Mouse (Mus musculus) CH12.LX (cell line): ENCODE data around the gene Olfr894. TPM values are rescaled to one million over a fixed set of nuclear protein-coding genes. Genes with fewer than 3 reads are reported as not detected.

Source experiments
- DNase-seq: peaks from one replicate; pipeline ENCODE4 v3.0.0-alpha.2; 2013; ENCODE audit errors: extremely low read depth
- H3K27ac ChIP-seq: 2 replicates; pipeline ENCODE4 v1.5.1; 2012; ENCODE audit warnings: low read depth, mild to moderate bottlenecking, control low read depth, moderate library complexity; ENCODE audit not compliant: insufficient read depth
- H3K27me3 ChIP-seq: replicated peaks from 2 replicates; pipeline ENCODE3; 2012; ENCODE audit warnings: inconsistent platforms
- H3K36me3 ChIP-seq, 2 experiments: replicated peaks in 1 of 2; 2 replicates each; pipeline versions ENCODE3 to v1.6.1; 2012; ENCODE audit warnings: inconsistent platforms in 1 of 2, low read length in 1 of 2, mild to moderate bottlenecking in 1 of 2, mixed read lengths in 1 of 2, moderate library complexity in 1 of 2; ENCODE audit not compliant: control insufficient read depth in 1 of 2, insufficient read depth in 1 of 2
- H3K4me1 ChIP-seq, 2 experiments: 2 replicates each; pipeline ENCODE4 v1.6.1; 2012; ENCODE audit warnings: inconsistent platforms in 1 of 2, moderate library complexity in 1 of 2; ENCODE audit not compliant: insufficient read depth in 2 of 2, control insufficient read depth in 1 of 2
- H3K4me2 ChIP-seq: 2 replicates; pipeline ENCODE4 v1.6.1; 2012; ENCODE audit warnings: low read depth, mild to moderate bottlenecking, control low read depth; ENCODE audit not compliant: poor library complexity, insufficient read depth, severe bottlenecking
- H3K4me3 ChIP-seq, 3 experiments: fragments of 150-350 bp in 1 of 3; sonication (generic) in 1 of 3; replicated peaks in 1 of 3; 2 replicates each; pipeline versions ENCODE3 to v1.5.1; 2011 to 2012; ENCODE audit warnings: low read depth in 2 of 3, low read length in 2 of 3, mild to moderate bottlenecking in 2 of 3, moderate library complexity in 2 of 3, control low read depth in 1 of 3, improper control_type of control experiment in 1 of 3, inconsistent platforms in 1 of 3, mixed read lengths in 1 of 3; ENCODE audit not compliant: poor library complexity in 1 of 3
- H3K79me2 ChIP-seq: replicated peaks from 2 replicates; pipeline ENCODE4 v1.6.1; 2012; ENCODE audit warnings: mild to moderate bottlenecking, moderate library complexity; ENCODE audit not compliant: control insufficient read depth, poor library complexity, insufficient read depth, severe bottlenecking; ENCODE audit errors: extremely low read depth
- H3K9ac ChIP-seq: 2 replicates; pipeline ENCODE4 v1.6.1; 2012; ENCODE audit warnings: low read depth, mild to moderate bottlenecking, control low read depth, moderate library complexity; ENCODE audit not compliant: insufficient read depth
- H3K9me3 ChIP-seq: replicated peaks from 2 replicates; pipeline ENCODE3; 2012; ENCODE audit warnings: low read length, inconsistent platforms, mixed read lengths
- CHD1 ChIP-seq: IDR thresholded peaks from 2 replicates; pipeline ENCODE4 v1.6.1; 2012; ENCODE audit warnings: low read depth, low read length, improper control_type of control experiment, inconsistent platforms
- CHD2 ChIP-seq: IDR thresholded peaks from 2 replicates; pipeline ENCODE4 v1.6.1; 2011; ENCODE audit warnings: low read length, improper control_type of control experiment
- E2F4 ChIP-seq: IDR thresholded peaks from 2 replicates; pipeline ENCODE4 v1.6.1; 2011; ENCODE audit warnings: low read depth, low read length, improper control_type of control experiment; ENCODE audit not compliant: insufficient replicate concordance
- ELF1 ChIP-seq: IDR thresholded peaks from 2 replicates; pipeline ENCODE4 v1.6.1; 2014; ENCODE audit warnings: low read depth, mild to moderate bottlenecking, inconsistent platforms, low read length, improper control_type of control experiment
- EP300 ChIP-seq: IDR thresholded peaks from 2 replicates; pipeline ENCODE4 v1.6.1; 2011; ENCODE audit warnings: low read length, improper control_type of control experiment
- ETS1 ChIP-seq: conservative IDR thresholded peaks from 2 replicates; pipeline ENCODE4 v1.6.1; 2012; ENCODE audit warnings: low read depth, mild to moderate bottlenecking, inconsistent platforms, low read length, improper control_type of control experiment, moderate library complexity
- HCFC1 ChIP-seq: IDR thresholded peaks from 2 replicates; pipeline ENCODE4 v1.6.1; 2012; ENCODE audit warnings: low read depth, mild to moderate bottlenecking, inconsistent platforms, low read length, improper control_type of control experiment
- IRF4 ChIP-seq: IDR thresholded peaks from 2 replicates; pipeline ENCODE4 v1.6.1; 2014; ENCODE audit warnings: low read depth, mild to moderate bottlenecking, inconsistent platforms, low read length, improper control_type of control experiment
- MAX ChIP-seq: IDR thresholded peaks from 2 replicates; pipeline ENCODE4 v1.6.1; 2011; ENCODE audit warnings: low read length, improper control_type of control experiment
- MAZ ChIP-seq: IDR thresholded peaks from 2 replicates; pipeline ENCODE4 v1.6.1; 2012; ENCODE audit warnings: low read depth, mild to moderate bottlenecking, inconsistent platforms, low read length, improper control_type of control experiment, moderate library complexity
- MEF2A ChIP-seq: IDR thresholded peaks from 2 replicates; pipeline ENCODE4 v1.6.1; 2014; ENCODE audit warnings: low read depth, mild to moderate bottlenecking, inconsistent platforms, low read length, improper control_type of control experiment, borderline replicate concordance
- MYC ChIP-seq: IDR thresholded peaks from 2 replicates; pipeline ENCODE4 v1.6.1; 2011; ENCODE audit warnings: low read depth, mild to moderate bottlenecking, improper control_type of control experiment, low read length
- PAX5 ChIP-seq: IDR thresholded peaks from 2 replicates; pipeline ENCODE4 v1.6.1; 2012; ENCODE audit warnings: low read length, inconsistent platforms, mixed read lengths
- RAD21 ChIP-seq: IDR thresholded peaks from 2 replicates; pipeline ENCODE4 v1.6.1; 2011; ENCODE audit warnings: low read depth, mild to moderate bottlenecking, low read length, improper control_type of control experiment, moderate library complexity
- RCOR1 ChIP-seq: conservative IDR thresholded peaks from 2 replicates; pipeline ENCODE4 v1.6.1; 2012; ENCODE audit warnings: low read depth, mild to moderate bottlenecking, inconsistent platforms, low read length, improper control_type of control experiment
- SIN3A ChIP-seq: IDR thresholded peaks from 2 replicates; pipeline ENCODE4 v1.6.1; 2012; ENCODE audit warnings: low read length, improper control_type of control experiment, inconsistent platforms
- USF1 ChIP-seq: IDR thresholded peaks from 2 replicates; pipeline ENCODE4 v1.6.1; 2014; ENCODE audit warnings: low read depth, mild to moderate bottlenecking, inconsistent platforms, low read length, improper control_type of control experiment
- USF2 ChIP-seq: conservative IDR thresholded peaks from 2 replicates; pipeline ENCODE4 v1.6.1; 2011; ENCODE audit warnings: low read depth, low read length, improper control_type of control experiment
- ZC3H11A ChIP-seq: IDR thresholded peaks from 2 replicates; pipeline ENCODE4 v1.6.1; 2012; ENCODE audit warnings: low read depth, mild to moderate bottlenecking, inconsistent platforms, low read length, improper control_type of control experiment
- ZNF384 ChIP-seq: IDR thresholded peaks from 2 replicates; pipeline ENCODE4 v1.6.1; 2012; ENCODE audit warnings: low read depth, low read length, improper control_type of control experiment, inconsistent platforms
- dilution Hi-C: fragments of 300-500 bp; cut with MboI; formaldehyde crosslinking; loops from 2 replicates; pipeline ENCODE4 v1.14.3; 2020; ENCODE audit warnings: low sequenced_read_pairs; ENCODE audit not compliant: extremely low pct_unique_long_range_greater_than_20kb, extremely low pct_ligation_motif_present
- in situ Hi-C: fragments of 300-500 bp; cut with MboI; formaldehyde crosslinking; loops from 3 replicates; pipeline ENCODE4 v1.14.3; 2019; ENCODE audit warnings: low sequenced_read_pairs, low pct_ligation_motif_present, low pct_unique_long_range_greater_than_20kb, mixed read lengths
- polyA plus RNA-seq: library from polyadenylated mRNA; unstranded; fragments of >175 nt; gene quantifications from 2 replicates; pipeline ENCODE4 v1.2.1, GENCODE M21; 2012; ENCODE audit warnings: low read depth; ENCODE audit not compliant: insufficient read length
- total RNA-seq, 2 experiments: library from RNA; depleted of rRNA; stranded (reverse); fragments of 300-350 nt in 1 of 2; fragments of >200 nt in 1 of 2; gene quantifications; 2 replicates each; pipeline ENCODE4 v1.2.3; 2012 to 2014

Gene Olfr894
- total and polyA plus RNA-seq, 3 experiments = not detected

GRCm38 (mm10) chr9:38252474-38252873 is 34.6 kb downstream of the Olfr894 start, which contains the start of gene Olfr143:
Gene Olfr143, plus strand, starts transcription at chr9:38252774.
- Histone ChIP-seq H3K79me2 (no peaks in the 10 kb centered on the region), H3K27me3 (no peaks in the 10 kb centered on the region)
- no peak for TF ChIP-seq RAD21
- TF ChIP-seq ELF1 = no peak
- TF ChIP-seq MAZ = no peak
- no peak for TF ChIP-seq IRF4
- TF ChIP-seq USF1 = no peak
- no peak for TF ChIP-seq EP300
- TF ChIP-seq CHD2 = no peak
- no peak for TF ChIP-seq HCFC1
- no peak for TF ChIP-seq RCOR1
- no peak for TF ChIP-seq USF2
- no peak for TF ChIP-seq CHD1
- TF ChIP-seq ETS1 = no peak
- no peak for TF ChIP-seq ZC3H11A
- no peak for TF ChIP-seq PAX5
- no peak for TF ChIP-seq MEF2A
- no peak for TF ChIP-seq ZNF384
- no peak for TF ChIP-seq MYC
- no peak for TF ChIP-seq MAX

GRCm38 (mm10) chr9:38267551-38267950 is 49.7 kb downstream of the Olfr894 start, which contains the start of gene Olfr895:
Gene Olfr895, plus strand, starts transcription at chr9:38267851.
- no peak for DNase-seq
- Histone ChIP-seq H3K4me3 (no peak within 1 kb of the TSS), H3K79me2 (no peaks in the 10 kb centered on the region), H3K27ac (no peak within 1 kb of the TSS), H3K4me1 (no peaks in the 10 kb centered on the region), H3K9me3 (no peaks in the 10 kb centered on the region), H3K4me2 (no peak within 1 kb of the TSS), H3K9ac (no peak within 1 kb of the TSS), H3K27me3 (no peaks in the 10 kb centered on the region), H3K36me3 (no peaks in the 10 kb centered on the region)
- in situ Hi-C loops = no loop called here
- no peak for TF ChIP-seq RCOR1
- no peak for TF ChIP-seq E2F4
- no peak for TF ChIP-seq SIN3A
- no peak for TF ChIP-seq MEF2A
- TF ChIP-seq CHD2 = no peak
- no peak for TF ChIP-seq USF1
- TF ChIP-seq MAZ = no peak
- dilution Hi-C loops = no loop called here

More at GRCm38 (mm10) chr9:38252474-38252873, 34.6 kb downstream of the Olfr894 start, which contains the start of gene Olfr143:
- DNase-seq = no peak
- Histone ChIP-seq H3K4me2 (no peak within 1 kb of the TSS), H3K4me1 (no peaks in the 10 kb centered on the region), H3K36me3 (no peaks in the 10 kb centered on the region), H3K4me3 (no peak within 1 kb of the TSS), H3K27ac (no peak within 1 kb of the TSS), H3K9ac (no peak within 1 kb of the TSS), H3K9me3 (no peaks in the 10 kb centered on the region)
- dilution Hi-C loops (no loop called here), in situ Hi-C loops (no loop called here)

Other genes with a start within 250 kb of the Olfr894 start
Only the 20 nearest of the 21 such genes appear.
- not detected in 2 replicates for gene Olfr881, start 226.2 kb upstream of the Olfr894 start, total RNA-seq (2012; rRNA removed)
- gene Olfr881, start 226.2 kb upstream of the Olfr894 start, total RNA-seq (2014; rRNA removed) = not detected in 2 replicates
- not detected in 2 replicates for gene Olfr881, start 226.2 kb upstream of the Olfr894 start, polyA plus RNA-seq
- gene Olfr883, start 192.2 kb upstream of the Olfr894 start, total RNA-seq (2012; rRNA removed) = not detected in 2 replicates
- gene Olfr883, start 192.2 kb upstream of the Olfr894 start, total RNA-seq (2014; rRNA removed) = not detected in 2 replicates
- gene Olfr883, start 192.2 kb upstream of the Olfr894 start, polyA plus RNA-seq = not detected in 2 replicates
- gene Olfr884, start 171.5 kb upstream of the Olfr894 start, total RNA-seq (2012; rRNA removed) = not detected in 2 replicates
- gene Olfr884, start 171.5 kb upstream of the Olfr894 start, total RNA-seq (2014; rRNA removed) = not detected in 2 replicates
- not detected in 2 replicates for gene Olfr884, start 171.5 kb upstream of the Olfr894 start, polyA plus RNA-seq
- not detected in 2 replicates for gene Olfr885, start 156.7 kb upstream of the Olfr894 start, total RNA-seq (2012; rRNA removed)
- not detected in 2 replicates for gene Olfr885, start 156.7 kb upstream of the Olfr894 start, total RNA-seq (2014; rRNA removed)
- not detected in 2 replicates for gene Olfr885, start 156.7 kb upstream of the Olfr894 start, polyA plus RNA-seq
- gene Olfr887, start 134.0 kb upstream of the Olfr894 start, total RNA-seq (2012; rRNA removed) = not detected in 2 replicates
- not detected in 2 replicates for gene Olfr887, start 134.0 kb upstream of the Olfr894 start, total RNA-seq (2014; rRNA removed)
- not detected in 2 replicates for gene Olfr887, start 134.0 kb upstream of the Olfr894 start, polyA plus RNA-seq
- not detected in 2 replicates for gene Olfr888, start 109.9 kb upstream of the Olfr894 start, total RNA-seq (2012; rRNA removed)
- not detected in 2 replicates for gene Olfr888, start 109.9 kb upstream of the Olfr894 start, total RNA-seq (2014; rRNA removed)
- gene Olfr888, start 109.9 kb upstream of the Olfr894 start, polyA plus RNA-seq = not detected in 2 replicates
- gene Olfr889, start 102.9 kb upstream of the Olfr894 start, total RNA-seq (2012; rRNA removed) = 0.04 and 0.21 TPM in 2 replicates
- gene Olfr889, start 102.9 kb upstream of the Olfr894 start, total RNA-seq (2014; rRNA removed) = 0.04 TPM in 1 of 2 replicates, not detected in the other
- 0.22 and 0.27 TPM in 2 replicates for gene Olfr889, start 102.9 kb upstream of the Olfr894 start, polyA plus RNA-seq
- gene Olfr890, start 75.5 kb upstream of the Olfr894 start, total RNA-seq (2012; rRNA removed) = not detected in 2 replicates
- not detected in 2 replicates for gene Olfr890, start 75.5 kb upstream of the Olfr894 start, total RNA-seq (2014; rRNA removed)
- not detected in 2 replicates for gene Olfr890, start 75.5 kb upstream of the Olfr894 start, polyA plus RNA-seq
- gene Olfr891, start 37.2 kb upstream of the Olfr894 start, total RNA-seq (2012; rRNA removed) = not detected in 2 replicates
- gene Olfr891, start 37.2 kb upstream of the Olfr894 start, total RNA-seq (2014; rRNA removed) = not detected in 2 replicates
- gene Olfr891, start 37.2 kb upstream of the Olfr894 start, polyA plus RNA-seq = not detected in 2 replicates
- gene Olfr893, start 9.7 kb upstream of the Olfr894 start, total RNA-seq (2012; rRNA removed) = not detected in 2 replicates
- not detected in 2 replicates for gene Olfr893, start 9.7 kb upstream of the Olfr894 start, total RNA-seq (2014; rRNA removed)
- gene Olfr893, start 9.7 kb upstream of the Olfr894 start, polyA plus RNA-seq = not detected in 2 replicates
- not detected in 2 replicates for gene Olfr143, start 34.7 kb downstream of the Olfr894 start, total RNA-seq (2012; rRNA removed)
- not detected in 2 replicates for gene Olfr143, start 34.7 kb downstream of the Olfr894 start, total RNA-seq (2014; rRNA removed)
- not detected in 2 replicates for gene Olfr143, start 34.7 kb downstream of the Olfr894 start, polyA plus RNA-seq
- not detected in 2 replicates for gene Olfr895, start 49.8 kb downstream of the Olfr894 start, total RNA-seq (2012; rRNA removed)
- not detected in 2 replicates for gene Olfr895, start 49.8 kb downstream of the Olfr894 start, total RNA-seq (2014; rRNA removed)
- gene Olfr895, start 49.8 kb downstream of the Olfr894 start, polyA plus RNA-seq = not detected in 2 replicates
- not detected in 2 replicates for gene Olfr896-ps1, start 73.1 kb downstream of the Olfr894 start, total RNA-seq (2012; rRNA removed)
- gene Olfr896-ps1, start 73.1 kb downstream of the Olfr894 start, total RNA-seq (2014; rRNA removed) = not detected in 2 replicates
- not detected in 2 replicates for gene Olfr896-ps1, start 73.1 kb downstream of the Olfr894 start, polyA plus RNA-seq
- gene Olfr25, start 111.0 kb downstream of the Olfr894 start, total RNA-seq (2012; rRNA removed) = not detected in 2 replicates
- not detected in 2 replicates for gene Olfr25, start 111.0 kb downstream of the Olfr894 start, total RNA-seq (2014; rRNA removed)
- gene Olfr25, start 111.0 kb downstream of the Olfr894 start, polyA plus RNA-seq = not detected in 2 replicates
- not detected in 2 replicates for gene Olfr898, start 130.4 kb downstream of the Olfr894 start, total RNA-seq (2012; rRNA removed)
- not detected in 2 replicates for gene Olfr898, start 130.4 kb downstream of the Olfr894 start, total RNA-seq (2014; rRNA removed)
- not detected in 2 replicates for gene Olfr898, start 130.4 kb downstream of the Olfr894 start, polyA plus RNA-seq
- not detected in 2 replicates for gene Olfr250, start 148.8 kb downstream of the Olfr894 start, total RNA-seq (2012; rRNA removed)
- not detected in 2 replicates for gene Olfr250, start 148.8 kb downstream of the Olfr894 start, total RNA-seq (2014; rRNA removed)
- gene Olfr250, start 148.8 kb downstream of the Olfr894 start, polyA plus RNA-seq = not detected in 2 replicates
- not detected in 2 replicates for gene Olfr251, start 159.0 kb downstream of the Olfr894 start, total RNA-seq (2012; rRNA removed)
- not detected in 2 replicates for gene Olfr251, start 159.0 kb downstream of the Olfr894 start, total RNA-seq (2014; rRNA removed)
- gene Olfr251, start 159.0 kb downstream of the Olfr894 start, polyA plus RNA-seq = not detected in 2 replicates
- gene Olfr147, start 183.6 kb downstream of the Olfr894 start, total RNA-seq (2012; rRNA removed) = not detected in 2 replicates
- gene Olfr147, start 183.6 kb downstream of the Olfr894 start, total RNA-seq (2014; rRNA removed) = not detected in 2 replicates
- not detected in 2 replicates for gene Olfr147, start 183.6 kb downstream of the Olfr894 start, polyA plus RNA-seq
- gene Olfr901, start 211.4 kb downstream of the Olfr894 start, total RNA-seq (2012; rRNA removed) = not detected in 2 replicates
- not detected in 2 replicates for gene Olfr901, start 211.4 kb downstream of the Olfr894 start, total RNA-seq (2014; rRNA removed)
- gene Olfr901, start 211.4 kb downstream of the Olfr894 start, polyA plus RNA-seq = not detected in 2 replicates
- gene Olfr902, start 229.6 kb downstream of the Olfr894 start, total RNA-seq (2012; rRNA removed) = not detected in 2 replicates
- not detected in 2 replicates for gene Olfr902, start 229.6 kb downstream of the Olfr894 start, total RNA-seq (2014; rRNA removed)
- gene Olfr902, start 229.6 kb downstream of the Olfr894 start, polyA plus RNA-seq = not detected in 2 replicates